Mouse (Mus musculus) lung, adult 18-20 months (tissue): ENCODE data around the gene Opn4.
A peak's percentile ranks its signal among the peaks of the same experiment; 100 is the strongest.

Experiments
- DNase-seq, 2 experiments: peaks; one replicate each; pipeline ENCODE4 v3.0.0; 2022; ENCODE audit warnings: mixed read lengths in 2 of 2

Gene Opn4

GRCm38 (mm10) chr14:34561647-34562046, 38.3 kb downstream of the Opn4 start:
- DNase-seq = no peak

DNA sequence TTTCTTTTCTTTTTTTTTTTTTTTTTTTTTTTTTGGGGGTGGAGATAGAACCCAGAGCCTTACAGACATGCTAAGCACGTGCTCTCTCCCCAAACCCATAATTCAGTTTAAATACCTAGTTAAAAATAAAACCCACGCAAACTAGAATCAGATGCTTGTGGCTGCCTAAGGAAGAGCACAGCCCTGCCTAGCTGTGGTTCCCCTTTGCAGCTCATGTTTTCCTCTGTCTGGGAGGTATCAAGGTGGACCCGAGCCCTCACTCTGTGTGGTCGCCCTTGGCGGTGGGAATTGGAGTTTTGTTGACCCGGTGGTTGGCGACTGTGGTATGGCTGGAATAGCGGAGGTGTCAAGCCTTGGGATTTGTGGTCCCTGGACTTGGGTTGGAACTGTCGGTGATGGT, 41.0 kb downstream of the Opn4 start:
- no peak for DNase-seq

GRCm38 (mm10) chr14:34555211-34555610, 44.7 kb downstream of the Opn4 start:
- DNase-seq = no peak

DNA sequence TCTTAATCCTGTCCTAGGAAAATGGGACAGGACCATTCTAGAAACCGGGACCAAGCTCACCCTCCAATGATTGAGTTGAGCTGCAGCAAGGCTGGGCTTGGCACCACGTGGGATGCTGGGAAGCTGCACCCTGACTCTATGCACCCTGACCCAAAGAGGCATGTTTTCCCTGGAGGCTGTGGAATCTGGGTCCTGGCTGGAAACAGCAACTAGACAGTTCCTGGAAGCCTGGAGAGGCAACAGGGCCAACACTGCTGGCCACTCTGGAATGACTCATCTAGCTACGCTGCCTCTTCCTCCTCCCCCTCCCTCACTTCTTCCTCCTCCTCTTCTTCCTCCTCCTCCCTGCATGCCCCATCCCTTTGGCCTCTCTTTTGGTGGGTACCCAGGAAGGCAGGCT, 45.9 kb downstream of the Opn4 start:
- DNase-seq = peak; percentile 55 to 57

DNA sequence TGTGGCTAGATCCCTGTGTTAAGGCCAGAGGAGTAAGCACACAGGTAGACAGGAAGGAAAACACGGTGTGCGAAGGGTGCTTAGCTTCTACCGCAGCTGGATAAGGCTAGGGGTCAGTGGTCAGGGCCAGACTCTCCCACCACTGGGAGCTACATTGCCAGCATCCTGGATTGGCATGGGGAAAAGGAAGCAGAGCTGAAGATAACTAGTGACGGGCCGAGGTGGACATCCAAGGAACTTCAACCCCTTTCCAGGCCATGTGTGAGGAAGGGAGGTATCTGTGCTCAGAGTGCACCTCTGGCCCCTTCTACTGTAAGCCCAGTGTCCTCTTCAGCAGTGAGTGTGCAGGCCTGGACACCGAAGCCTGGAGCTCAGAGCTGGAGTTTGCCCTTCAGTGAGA, 46.5 kb downstream of the Opn4 start:
- DNase-seq = no peak

DNA sequence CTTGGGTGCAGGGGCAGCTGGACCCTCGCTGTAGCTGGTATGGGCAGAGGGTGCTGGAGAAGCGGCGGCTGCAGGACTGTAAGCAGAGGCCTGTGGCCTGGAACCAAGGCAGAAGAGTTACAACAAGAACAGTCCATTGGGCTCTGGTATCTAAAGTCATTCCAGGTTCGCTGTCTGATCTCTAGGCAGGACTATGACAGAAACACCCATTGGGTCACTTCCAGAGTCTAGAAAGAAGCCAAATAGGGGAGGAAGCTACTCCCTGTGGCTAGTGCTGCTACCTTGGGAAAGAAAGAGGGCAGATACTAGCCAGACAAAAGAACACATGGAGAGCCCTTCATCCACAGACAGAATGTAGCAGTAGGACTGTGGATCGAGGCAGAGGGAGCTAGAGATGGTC, 47.7 kb downstream of the Opn4 start:
- DNase-seq = no peak

- peak; percentile 79 to 82 for DNase-seq
These were observed 50.8 kb downstream of the Opn4 start for GRCm38 (mm10) chr14:34549004-34549671.

- DNase-seq = peak; percentile 71 to 79
These were observed 51.4 kb downstream of the Opn4 start for GRCm38 (mm10) chr14:34548391-34549001.

DNA sequence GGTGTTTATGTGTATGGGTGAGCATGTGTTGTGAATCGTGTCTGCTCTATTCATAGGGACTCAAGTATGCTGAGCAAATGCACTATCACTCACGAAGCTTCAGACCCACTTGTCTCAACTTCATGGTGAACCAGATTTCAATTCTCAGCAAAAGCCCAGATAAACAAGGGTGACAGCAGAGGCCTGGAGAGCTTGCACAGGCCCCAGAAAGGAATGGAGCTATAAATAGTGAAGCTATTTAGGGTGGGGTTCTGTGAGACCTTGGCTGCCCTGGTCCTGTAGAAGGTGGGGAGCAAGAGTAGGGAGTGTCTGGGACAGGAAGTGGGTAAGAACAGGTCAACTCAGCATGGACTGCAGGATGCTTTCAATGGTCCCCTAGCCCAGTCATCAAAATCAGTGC, 55.4 kb downstream of the Opn4 start:
- DNase-seq = no peak

DNA sequence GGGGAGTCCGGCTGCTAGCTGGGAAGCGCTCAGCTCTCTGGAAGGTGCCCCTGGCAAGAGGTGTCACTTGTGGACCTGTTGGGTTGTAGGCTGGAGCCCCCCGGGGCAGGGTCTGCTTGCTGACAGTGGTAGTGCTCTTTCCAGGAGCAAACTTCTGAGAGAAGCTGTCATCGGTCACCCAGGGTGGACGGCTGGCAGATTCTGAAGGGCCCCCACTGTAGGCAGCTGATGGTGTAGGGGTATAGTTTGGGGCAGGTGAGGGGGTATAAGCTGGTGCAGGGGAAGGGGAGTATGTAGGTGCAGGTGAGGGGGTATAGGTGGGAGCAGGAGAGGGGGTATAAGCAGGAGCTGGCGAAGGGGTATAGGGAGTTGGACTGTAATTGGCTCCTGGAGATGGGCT, 55.9 kb downstream of the Opn4 start:
- DNase-seq = no peak

DNA sequence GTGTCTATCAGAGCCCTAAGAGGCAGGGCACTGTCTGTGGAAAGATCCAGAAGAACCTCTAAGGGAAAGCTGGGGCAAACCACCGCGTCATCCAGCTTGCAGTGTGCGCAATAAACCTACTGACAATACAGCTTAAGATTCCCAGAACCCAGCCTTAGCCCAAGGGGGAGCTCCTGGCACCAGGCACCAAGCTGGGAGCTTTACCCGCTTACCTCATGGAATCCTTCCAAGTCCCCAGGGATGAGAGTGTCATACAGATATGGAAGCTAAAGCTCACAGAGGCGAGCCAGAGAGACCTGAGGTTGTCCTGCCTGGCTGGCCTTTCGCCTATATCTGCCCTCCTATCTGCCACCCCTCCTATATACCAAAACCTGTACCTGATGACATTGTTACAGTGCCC, 56.3 kb downstream of the Opn4 start:
- no peak for DNase-seq

DNA sequence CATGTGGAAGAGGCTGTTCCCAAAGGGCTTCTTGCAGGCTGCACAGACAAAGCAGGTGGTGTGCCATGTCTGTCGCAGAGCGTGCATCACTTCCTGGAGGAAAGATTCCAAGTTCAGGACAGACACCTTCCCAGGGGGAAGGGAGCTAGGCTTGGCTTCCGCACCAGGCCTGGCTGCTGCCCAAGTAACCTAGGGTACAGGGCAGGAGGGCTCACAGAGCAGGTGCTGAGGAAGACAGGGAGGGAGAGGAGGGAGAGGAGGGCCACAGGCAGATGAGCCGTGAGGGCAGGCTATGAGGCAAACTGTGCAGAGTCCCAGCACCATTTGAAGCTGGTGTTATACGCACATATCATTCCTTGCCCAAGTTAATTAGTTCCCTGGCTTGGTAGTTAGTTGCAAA, 58.0 kb downstream of the Opn4 start:
- DNase-seq = no peak

- peak; percentile 39 to 49 for DNase-seq
These were observed 59.2 kb downstream of the Opn4 start for GRCm38 (mm10) chr14:34540685-34541162.
